Mouse (Mus musculus): ENCODE measurements at regions not wholly inside any gene's neighbourhood (a gene's known extent, or its start where the extent isn't known, plus 50 kb on each side); places are given as distances from the start of the nearest gene placed in this dataset.

- no peak for DNase-seq
These were observed 198.0 kb upstream of the Hnrnpa3 start for GRCm38 (mm10) chr2:75461019-75461418.

GRCm38 (mm10) chr2:75461421-75461991 lies 197.6 kb upstream of the Hnrnpa3 start:
- no peak for DNase-seq

DNA sequence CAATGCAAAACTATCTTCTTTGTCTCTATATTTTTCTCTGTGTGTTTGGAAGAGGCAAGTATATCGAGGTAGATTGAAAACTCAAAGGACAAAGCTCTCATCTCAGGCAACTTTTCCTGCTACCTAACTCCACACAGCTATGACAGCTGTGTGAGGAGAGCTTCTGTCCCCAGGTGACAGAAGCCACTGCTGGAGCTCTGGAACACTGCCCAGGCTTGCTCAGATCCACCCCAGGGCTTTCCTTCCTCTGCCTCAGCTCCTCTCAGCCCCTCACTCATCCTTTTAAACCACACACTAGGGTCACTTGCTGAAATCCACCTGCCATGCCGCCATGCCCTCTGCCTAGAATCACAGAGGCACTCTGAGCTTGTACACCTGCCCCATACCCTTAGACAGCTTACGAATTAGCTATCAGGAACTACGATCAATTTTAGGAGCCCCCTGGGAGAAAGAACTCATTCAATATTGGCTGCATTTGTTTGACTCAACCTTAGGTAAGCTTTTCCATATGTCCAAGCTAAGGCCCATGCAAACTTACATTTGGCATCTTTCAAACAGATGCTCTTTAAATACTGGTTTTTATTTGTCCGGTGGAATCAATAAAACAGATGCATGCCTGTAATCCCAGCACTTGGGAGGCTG lies 196.9 kb upstream of the Hnrnpa3 start:
- no peak for DNase-seq

GRCm38 (mm10) chr2:75463091-75463490 lies 196.0 kb upstream of the Hnrnpa3 start:
- DNase-seq: no peak

GRCm38 (mm10) chr2:75464429-75464828 lies 194.6 kb upstream of the Hnrnpa3 start:
- no peak for DNase-seq

DNA sequence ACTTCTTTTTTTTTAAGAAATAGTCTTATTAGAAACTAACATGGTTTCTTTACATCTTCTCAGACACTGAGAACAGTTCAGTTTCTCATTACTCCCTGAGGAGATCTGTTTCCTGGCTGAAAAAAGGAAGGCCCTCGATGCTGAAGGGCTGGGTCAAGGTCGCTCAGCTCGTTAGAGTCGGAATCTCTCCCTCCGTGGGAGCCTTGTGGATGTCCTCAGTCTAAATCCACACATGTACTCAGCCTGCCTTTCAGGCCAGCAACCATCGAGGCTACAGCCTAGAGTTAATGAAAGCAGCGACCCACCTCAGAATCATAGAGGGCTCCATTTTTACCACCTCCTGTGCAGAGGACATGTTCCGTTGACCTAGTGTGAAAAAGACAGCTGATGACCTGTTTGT lies 190.2 kb upstream of the Hnrnpa3 start:
- no peak for DNase-seq

DNA sequence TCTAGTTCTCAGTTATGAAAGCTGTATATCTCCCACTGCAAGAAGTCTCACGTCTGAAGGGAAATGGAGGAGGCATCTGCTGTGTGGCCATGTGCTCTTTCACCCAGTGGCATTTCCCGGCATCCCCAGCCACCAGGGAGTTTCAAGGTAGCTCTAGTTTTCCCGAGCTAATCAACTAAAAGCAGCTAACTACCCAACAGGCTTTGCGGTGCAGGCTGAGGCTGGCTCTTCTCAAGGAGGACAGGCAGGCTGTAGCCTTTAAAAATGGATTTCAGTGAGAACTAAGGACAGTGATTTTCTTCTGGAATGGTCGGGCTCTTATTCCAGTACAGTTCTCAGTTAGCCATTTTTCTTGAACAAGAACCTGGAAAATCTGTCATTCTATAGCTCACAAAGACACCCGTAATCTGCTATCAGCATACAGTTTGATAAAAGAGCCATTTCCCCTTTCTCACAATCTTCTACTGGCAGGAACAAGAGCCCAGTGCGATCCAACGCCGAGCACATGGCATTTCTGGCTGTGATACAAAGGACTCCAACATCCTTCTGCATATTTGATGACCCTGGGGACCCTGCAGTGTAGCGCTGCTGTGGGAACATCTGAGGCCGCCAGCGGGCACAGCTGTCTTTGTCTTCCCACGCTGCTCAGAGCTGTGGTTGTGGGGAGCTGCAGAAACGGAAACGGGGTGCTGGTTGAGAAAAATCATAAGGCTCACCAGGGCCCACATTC lies 188.9 kb upstream of the Hnrnpa3 start:
- peak; percentile 34 to 47 for DNase-seq

- DNase-seq: no peak
These were observed 188.4 kb upstream of the Hnrnpa3 start for GRCm38 (mm10) chr2:75470688-75471054.

- no peak for DNase-seq
These were observed 186.6 kb upstream of the Hnrnpa3 start for GRCm38 (mm10) chr2:75472489-75472888.

DNA sequence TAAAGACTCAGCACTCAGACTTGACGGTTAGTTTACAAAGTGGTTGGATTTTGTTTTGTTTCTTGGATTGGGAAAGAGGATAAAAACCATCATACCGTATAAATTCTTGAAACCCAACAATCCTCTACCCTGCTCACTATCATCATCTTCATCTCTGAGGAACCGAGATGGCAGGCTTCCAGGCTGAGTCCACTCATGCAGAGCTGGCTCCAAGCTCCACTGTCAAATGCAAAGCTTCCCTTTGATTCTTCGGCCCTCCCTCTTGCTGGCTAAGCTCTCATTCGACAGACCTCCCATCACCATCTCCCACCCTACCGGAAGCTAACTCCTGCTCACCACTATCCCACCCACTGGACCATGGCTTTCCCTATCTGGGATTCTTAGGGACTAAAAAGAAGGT lies 184.6 kb upstream of the Hnrnpa3 start:
- no peak for DNase-seq

GRCm38 (mm10) chr2:75476350-75476749 lies 182.7 kb upstream of the Hnrnpa3 start:
- DNase-seq: no peak

DNA sequence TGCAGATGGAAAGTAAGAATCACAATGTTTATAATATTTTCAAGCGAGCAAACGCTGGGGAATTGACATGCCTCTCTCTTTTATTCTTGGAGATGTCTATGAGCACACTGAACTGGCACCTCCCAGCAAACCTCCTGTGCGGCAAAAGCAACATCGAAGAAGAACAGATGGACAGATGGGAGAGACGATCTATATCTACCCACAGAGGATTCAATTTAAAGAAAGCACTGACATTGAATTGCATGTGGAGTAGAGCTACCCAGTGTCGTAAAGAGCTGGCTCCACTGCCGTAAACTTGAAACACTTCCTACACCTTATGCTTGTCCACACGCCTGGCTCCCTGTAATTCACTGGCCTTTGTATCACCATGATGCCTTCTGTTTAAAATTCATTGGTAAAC lies 182.0 kb upstream of the Hnrnpa3 start:
- no peak for DNase-seq

DNA sequence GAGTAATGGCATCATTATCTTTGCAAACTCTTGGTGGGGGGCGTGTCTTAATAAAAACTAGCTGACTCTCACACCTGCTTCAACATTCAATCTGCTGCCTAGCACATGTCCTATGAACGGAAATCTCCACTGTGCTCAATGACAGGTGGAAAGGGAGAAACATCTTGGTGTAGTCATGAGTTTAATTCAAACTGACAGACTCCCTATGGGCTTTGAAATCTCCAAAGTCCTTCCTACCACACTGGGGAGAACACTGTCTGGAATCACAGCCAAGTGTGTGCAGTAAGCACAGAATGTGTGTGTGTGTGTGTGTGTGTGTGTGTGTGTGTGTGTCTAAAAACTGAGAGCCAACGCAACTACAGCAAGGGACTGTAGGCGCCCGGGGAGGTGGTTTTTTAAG lies 179.5 kb upstream of the Hnrnpa3 start:
- DNase-seq: no peak

DNA sequence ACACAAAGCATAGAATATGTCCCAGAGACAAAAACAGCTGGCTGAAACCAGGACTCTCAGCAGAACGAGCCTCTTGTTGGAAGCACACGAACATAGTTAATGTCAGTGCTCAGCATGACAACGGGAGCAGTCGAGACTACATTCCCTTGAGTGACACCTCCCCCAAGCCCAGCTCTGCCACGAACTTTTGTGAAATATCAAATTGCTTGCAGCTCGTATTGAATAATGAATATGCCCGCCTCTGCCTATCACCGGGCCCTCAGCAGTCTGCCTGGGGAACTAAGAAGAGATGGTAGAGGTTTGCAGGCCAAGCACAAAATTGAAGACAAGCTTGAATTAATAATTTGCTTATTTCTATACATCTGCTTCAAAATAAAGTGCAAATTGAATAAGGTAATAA lies 177.2 kb upstream of the Hnrnpa3 start:
- DNase-seq: no peak

GRCm38 (mm10) chr2:75482484-75482883 lies 176.6 kb upstream of the Hnrnpa3 start:
- no peak for DNase-seq

- no peak for DNase-seq
These were observed 174.1 kb upstream of the Hnrnpa3 start for GRCm38 (mm10) chr2:75484951-75485350.

DNA sequence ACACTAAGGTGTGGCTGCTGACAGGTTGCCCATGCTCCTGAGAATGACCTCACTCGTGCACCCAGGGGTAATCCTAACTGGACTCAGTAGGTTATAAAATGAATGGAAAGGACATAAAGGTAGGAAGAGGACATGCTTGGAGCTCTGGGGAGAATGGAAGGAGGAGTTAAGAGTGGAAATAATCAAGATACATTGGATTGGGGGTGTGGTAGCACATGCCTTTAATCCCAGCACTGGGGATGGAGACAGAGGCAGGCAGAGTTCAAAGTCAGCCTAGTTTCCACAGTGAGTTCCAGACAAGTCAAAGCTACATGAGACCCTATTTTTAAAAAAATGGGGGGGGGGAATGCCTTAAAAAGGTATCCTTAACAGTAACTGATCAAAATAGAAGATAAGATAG lies 167.9 kb upstream of the Hnrnpa3 start:
- no peak for DNase-seq

- DNase-seq: peak; percentile 16 to 50
These were observed 167.1 kb upstream of the Hnrnpa3 start for GRCm38 (mm10) chr2:75491789-75492500.

DNA sequence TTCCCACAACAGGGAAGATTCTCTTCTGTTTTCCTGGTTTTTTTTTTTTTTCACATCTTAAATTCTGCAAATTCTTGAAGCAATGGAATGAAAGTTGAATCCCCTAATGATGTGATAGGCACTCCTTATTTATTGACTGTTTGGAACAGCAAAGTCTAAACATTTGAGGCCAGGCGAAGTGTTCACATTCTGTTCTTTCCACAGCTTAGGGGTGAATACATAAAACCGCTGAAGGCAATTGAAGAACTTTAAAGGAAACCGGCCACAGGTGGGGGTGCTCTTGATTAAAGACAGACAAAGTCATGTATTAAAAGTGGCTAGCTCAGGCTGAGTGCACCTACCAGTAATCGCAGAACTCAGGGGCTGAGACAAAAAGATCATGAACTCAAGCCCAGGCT lies 166.6 kb upstream of the Hnrnpa3 start:
- DNase-seq: no peak

DNA sequence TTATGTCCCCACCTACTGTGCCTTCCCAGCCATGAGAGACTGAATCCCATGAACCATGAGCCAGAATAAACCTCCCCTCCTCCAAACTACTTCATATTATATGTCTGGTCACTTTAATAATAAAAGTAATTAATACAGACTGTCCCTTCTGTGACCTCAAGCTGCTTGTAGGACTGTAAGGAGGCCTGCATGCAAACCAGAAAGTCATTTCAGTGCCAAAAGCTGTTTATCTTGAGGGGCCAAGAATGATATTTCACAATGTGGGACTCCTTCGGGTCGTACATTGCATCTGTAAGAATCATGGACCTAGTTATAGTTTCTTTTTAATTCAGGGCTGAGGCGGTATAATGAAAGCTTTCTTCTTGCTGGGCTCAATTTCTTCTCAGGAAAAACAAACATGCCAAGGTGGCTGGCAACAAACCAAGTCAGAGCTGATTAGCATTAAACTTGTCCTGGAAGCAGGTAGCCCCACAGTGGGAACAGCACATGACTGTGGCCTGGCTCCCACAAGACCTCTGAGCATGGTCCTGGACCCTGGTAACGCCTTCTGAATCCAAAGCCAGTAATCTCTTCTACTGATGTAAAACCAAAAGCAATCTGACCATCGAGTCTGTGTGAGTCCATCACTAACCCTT lies 162.3 kb upstream of the Hnrnpa3 start:
- DNase-seq: peak; percentile 59 to 66

DNA sequence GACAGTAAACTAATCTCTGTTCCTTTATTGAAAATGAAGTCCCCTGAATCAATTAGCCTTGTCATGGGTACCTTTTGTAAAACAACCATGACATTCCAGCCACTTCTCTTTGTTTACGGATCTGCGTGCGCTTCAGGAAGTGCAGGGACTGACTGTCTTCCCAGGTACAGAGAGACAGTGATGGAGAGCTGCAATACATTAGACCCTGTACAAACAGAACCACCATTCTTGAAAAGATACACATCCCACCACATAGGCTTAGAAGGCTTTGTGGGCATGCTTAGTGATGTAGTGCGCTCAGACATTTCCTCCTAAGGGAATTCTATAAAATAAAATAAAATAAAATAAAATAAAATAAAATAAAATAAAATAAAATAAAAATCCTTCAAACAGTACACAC lies 148.8 kb upstream of the Hnrnpa3 start:
- DNase-seq: no peak

DNA sequence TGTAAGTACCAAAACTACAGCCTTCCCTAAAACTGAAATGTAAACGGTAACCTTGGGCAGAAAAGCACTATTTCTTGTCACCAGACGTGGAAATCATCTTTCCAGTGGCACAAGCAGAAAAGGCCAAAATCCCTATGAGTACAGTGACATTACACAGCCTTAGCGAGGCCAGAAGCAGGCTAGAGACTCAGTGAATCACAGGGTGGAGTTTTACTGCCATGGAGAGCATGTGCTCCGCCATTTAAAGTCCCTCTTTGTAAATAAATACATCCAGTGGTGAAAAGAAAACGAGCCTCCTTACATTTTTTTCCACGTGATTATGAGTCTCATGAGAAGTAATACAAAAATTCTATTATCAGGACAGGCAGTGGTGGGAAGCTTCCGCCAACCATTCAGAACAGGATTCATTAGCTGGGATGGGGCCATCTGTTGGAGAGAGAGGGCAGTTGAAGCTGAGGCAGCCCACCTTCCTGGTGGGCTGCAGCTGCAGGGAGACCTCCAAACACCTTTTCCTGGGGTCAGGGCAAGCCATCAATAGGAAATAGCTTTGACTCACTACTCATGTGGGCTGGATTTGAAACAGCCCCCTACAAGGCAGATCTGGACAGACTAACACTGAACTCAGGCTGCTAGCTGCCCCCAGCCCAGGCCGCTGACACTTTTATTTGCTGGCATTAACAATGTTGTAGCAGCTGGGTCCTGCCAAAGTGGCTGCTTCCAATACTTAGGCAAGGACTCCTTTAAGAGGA lies 146.5 kb upstream of the Hnrnpa3 start:
- DNase-seq: no peak

DNA sequence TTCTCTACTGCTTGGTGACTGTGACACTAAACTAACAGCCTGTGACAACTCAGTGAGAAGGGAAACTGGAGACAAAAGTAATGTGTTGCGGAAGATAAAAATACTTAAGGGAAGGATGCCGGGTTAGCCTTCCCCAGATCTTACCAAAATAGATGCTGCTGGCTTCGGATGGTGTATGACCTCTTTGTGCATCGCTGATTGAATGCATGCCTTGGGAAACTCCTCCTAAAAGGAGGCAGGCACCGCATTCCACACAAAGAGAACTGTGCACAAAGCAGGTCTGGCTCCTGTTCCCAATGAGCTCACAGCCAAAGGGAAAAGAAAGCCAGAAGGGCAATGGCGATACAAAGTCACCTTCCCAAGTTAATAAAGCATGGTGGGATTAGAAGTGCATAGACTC lies 144.9 kb upstream of the Hnrnpa3 start:
- no peak for DNase-seq

Measured in kidney, postnatal 36 days (tissue).